Mouse (Mus musculus) lung, adult 2 months (tissue): Measurements from ENCODE around the gene Myo1h. TPM values are rescaled to one million over a fixed set of nuclear protein-coding genes. Genes with fewer than 3 reads are reported as not detected.

Source experiments
- DNase-seq: peaks from one replicate; pipeline ENCODE4 v3.0.0; 2022
- H3K4me1 ChIP-seq: fragments of 200-500 bp; 2 replicates; pipeline ENCODE4 v1.6.1; 2011; ENCODE audit warnings: low read length; ENCODE audit not compliant: control insufficient read depth, insufficient read depth
- H3K4me3 ChIP-seq: fragments of 200-500 bp; replicated peaks from 2 replicates; pipeline ENCODE3; 2011; ENCODE audit warnings: low read depth, mild to moderate bottlenecking, control low read depth, low read length; ENCODE audit errors: extremely low read depth
- CTCF ChIP-seq: fragments of 200-500 bp; IDR thresholded peaks from 2 replicates; pipeline ENCODE4 v1.5.1; 2011; ENCODE audit warnings: mild to moderate bottlenecking, low read length, control low read depth; ENCODE audit not compliant: insufficient read depth
- POLR2A ChIP-seq: fragments of 200-500 bp; IDR thresholded peaks from 2 replicates; pipeline ENCODE4 v1.6.1; 2011; ENCODE audit warnings: low read depth, mild to moderate bottlenecking, control low read depth, low read length, borderline replicate concordance; ENCODE audit errors: extremely low read depth
- WGBS: fragments of 180-500 bp; shearing (Covaris S2); methylation state at CpG from one replicate; pipeline ENCODE4 v1.1.7; 2018; 5-methylcytosine and 5-hydroxymethylcytosine counted together
- polyA plus RNA-seq: library from polyadenylated mRNA; depleted of rRNA; stranded (reverse); fragments of >200 nt; gene quantifications from 2 replicates; pipeline ENCODE4 v1.2.3, GENCODE M21; 2012

Gene Myo1h
- polyA plus RNA-seq, 1 experiment: 2.1 TPM

- DNase-seq: no peak
- H3K4me1 ChIP-seq: no peaks in the 10 kb centered on the region
- TF ChIP-seq POLR2A: no peak
- TF ChIP-seq CTCF: no peak
- WGBS: 76% methylated on average over 5 of the region's 5 CpGs
- H3K4me3 ChIP-seq: no peak overlapping the region
These were observed 570 bp upstream of the Myo1h start for GRCm38 (mm10) chr5:114288396-114288795.

GRCm38 (mm10) chr5:114290004-114290403, 1.0 kb downstream of the Myo1h start:
- Histone ChIP-seq H3K4me1 (no peaks in the 10 kb centered on the region), H3K4me3 (no peak overlapping the region)
- TF ChIP-seq CTCF (no peak), POLR2A (no peak)
- DNase-seq: no peak
- 77% methylated on average over 3 of the region's 3 CpGs for WGBS

GRCm38 (mm10) chr5:114296693-114297631, 8.0 kb downstream of the Myo1h start:
- TF ChIP-seq POLR2A (no peak), CTCF (0 out of 2 replicates have a peak, but pooled peaks have one; percentile 25)
- WGBS: 42% methylated on average over 22 of the region's 22 CpGs
- DNase-seq: no peak
- Histone ChIP-seq H3K4me1 (no peaks in the 10 kb centered on the region), H3K4me3 (no peak overlapping the region)

GRCm38 (mm10) chr5:114298212-114298894, 9.4 kb downstream of the Myo1h start:
- 53% methylated on average over 18 of the region's 18 CpGs for WGBS
- H3K4me3 ChIP-seq: no peak overlapping the region
- H3K4me1 ChIP-seq: no peaks in the 10 kb centered on the region
- DNase-seq: no peak
- TF ChIP-seq POLR2A (no peak), CTCF (no peak)

- 62% methylated on average over 22 of the region's 22 CpGs for WGBS
- H3K4me1 ChIP-seq: no peaks in the 10 kb centered on the region
- no peak for DNase-seq
- no peak for TF ChIP-seq CTCF
- no peak for TF ChIP-seq POLR2A
- no peak overlapping the region for H3K4me3 ChIP-seq
These were observed 10.3 kb downstream of the Myo1h start for GRCm38 (mm10) chr5:114299156-114299855.

GRCm38 (mm10) chr5:114299883-114300610, 11.1 kb downstream of the Myo1h start:
- TF ChIP-seq POLR2A (no peak), CTCF (no peak)

GRCm38 (mm10) chr5:114303166-114303565, 14.2 kb downstream of the Myo1h start:
- no peak for DNase-seq
- TF ChIP-seq POLR2A (no peak), CTCF (no peak)
- WGBS: 70% methylated on average over 6 of the region's 6 CpGs
- H3K4me3 ChIP-seq: no peak overlapping the region
- H3K4me1 ChIP-seq: no peaks in the 10 kb centered on the region

More at GRCm38 (mm10) chr5:114299883-114300610, 11.1 kb downstream of the Myo1h start:
- Histone ChIP-seq H3K4me3 (no peak overlapping the region), H3K4me1 (no peaks in the 10 kb centered on the region)
- 87% methylated on average over 24 of the region's 24 CpGs for WGBS
- no peak for DNase-seq

- 43% methylated on average over 5 of the region's 5 CpGs for WGBS
- TF ChIP-seq POLR2A (no peak), CTCF (no peak)
- Histone ChIP-seq H3K4me3 (no peak overlapping the region), H3K4me1 (peaks cover 4% of the 10 kb centered on the region; the same call in 1 of the 2 replicates)
- DNase-seq: no peak
These were observed 17.5 kb downstream of the Myo1h start for GRCm38 (mm10) chr5:114306496-114306895.
